Mouse (Mus musculus): Measurements from ENCODE around the gene Hdac2.

The Hdac2 gene

GRCm38 (mm10) chr10:36974086-36974675 is at the start of gene Hdac2:
Gene Hdac2, plus strand, starts transcription at chr10:36974544.
- DNase-seq (ENCODE audit: low read depth, low spot score), result peak; percentile 90

GRCm38 (mm10) chr10:36928212-36928611 is 46.1 kb upstream of the Hdac2 start:
- DNase-seq (ENCODE audit: low read depth, low spot score), result no peak

GRCm38 (mm10) chr10:36935863-36936262 is 38.5 kb upstream of the Hdac2 start:
- DNase-seq (ENCODE audit: low read depth, low spot score), result peak; percentile 87

GRCm38 (mm10) chr10:36936271-36936670 is 38.1 kb upstream of the Hdac2 start:
- peak; percentile 70 for DNase-seq (ENCODE audit: low read depth, low spot score)

- no peak for DNase-seq (ENCODE audit: low read depth, low spot score)
Observed at GRCm38 (mm10) chr10:36951742-36952141, 22.6 kb upstream of the Hdac2 start.

- no peak for DNase-seq (ENCODE audit: low read depth, low spot score)
Observed at GRCm38 (mm10) chr10:36952622-36953021, 21.7 kb upstream of the Hdac2 start.

- DNase-seq (ENCODE audit: low read depth, low spot score), result no peak
Observed at GRCm38 (mm10) chr10:36959563-36960110, 14.7 kb upstream of the Hdac2 start.

GRCm38 (mm10) chr10:36964406-36964805 is 9.9 kb upstream of the Hdac2 start:
- DNase-seq (ENCODE audit: low read depth, low spot score), result no peak

GRCm38 (mm10) chr10:36974676-36975520 is 554 bp downstream of the Hdac2 start:
- DNase-seq (ENCODE audit: low read depth, low spot score), result peak; percentile 42

GRCm38 (mm10) chr10:36981866-36982265 is 7.5 kb downstream of the Hdac2 start:
- DNase-seq (ENCODE audit: low read depth, low spot score), result peak; percentile 64

GRCm38 (mm10) chr10:36992149-36992548 is 17.8 kb downstream of the Hdac2 start:
- no peak for DNase-seq (ENCODE audit: low read depth, low spot score)

- peak; percentile 41 for DNase-seq (ENCODE audit: low read depth, low spot score)
Observed at GRCm38 (mm10) chr10:37000839-37001238, 26.5 kb downstream of the Hdac2 start.

- DNase-seq (ENCODE audit: low read depth, low spot score), result peak; percentile 81
Observed at GRCm38 (mm10) chr10:37014274-37015107, 40.1 kb downstream of the Hdac2 start.

- DNase-seq (ENCODE audit: low read depth, low spot score), result peak; percentile 69
Observed at GRCm38 (mm10) chr10:37015729-37016128, 41.4 kb downstream of the Hdac2 start.

- peak; percentile 23 for DNase-seq (ENCODE audit: low read depth, low spot score)
Observed at GRCm38 (mm10) chr10:37016200-37016599, 41.9 kb downstream of the Hdac2 start.

GRCm38 (mm10) chr10:37024301-37024700 is 50.0 kb downstream of the Hdac2 start:
- no peak for DNase-seq (ENCODE audit: low read depth, low spot score)

GRCm38 (mm10) chr10:37028651-37029050 is 54.3 kb downstream of the Hdac2 start:
- DNase-seq (ENCODE audit: low read depth, low spot score), result no peak

- no peak for DNase-seq (ENCODE audit: low read depth, low spot score)
Observed at GRCm38 (mm10) chr10:37035090-37035497, 60.8 kb downstream of the Hdac2 start.

- no peak for DNase-seq (ENCODE audit: low read depth, low spot score)
Observed at GRCm38 (mm10) chr10:37047661-37048098, 73.3 kb downstream of the Hdac2 start.
